Mouse (Mus musculus): ENCODE measurements around the gene Sec31a. TPM values are rescaled to one million over a fixed set of nuclear protein-coding genes. Genes with fewer than 3 reads are reported as not detected.

Gene Sec31a
- polyA plus RNA-seq, 1 experiment: 194 TPM

DNA sequence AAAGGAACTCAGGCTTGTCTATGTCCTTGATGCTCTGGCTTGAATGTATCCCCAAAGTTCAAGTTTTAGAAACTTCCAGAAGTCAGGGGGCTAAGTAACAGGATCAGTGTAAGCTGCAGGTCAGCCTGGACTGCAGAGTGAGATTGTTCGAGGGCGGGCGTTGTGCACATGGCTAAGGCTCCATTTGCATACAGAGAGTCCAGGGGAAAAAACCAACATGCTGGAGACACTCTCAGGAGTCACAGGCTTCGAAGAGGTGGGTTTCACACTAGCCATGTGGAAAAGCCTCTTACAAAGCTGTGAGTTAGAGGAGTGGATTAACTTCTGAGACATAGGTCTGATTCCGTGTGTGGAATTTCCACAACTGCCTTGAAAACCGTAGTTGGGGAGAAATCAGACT is 73.6 kb downstream of the Sec31a start:
- Histone ChIP-seq H3K4me3 (replicated peaks; ENCODE audit: extremely low read depth, low read depth, low read length) (no peak overlapping the region), H3K4me1 (ENCODE audit: control insufficient read depth, insufficient read depth, low read length) (no peaks in the 10 kb centered on the region)
- TF ChIP-seq CTCF (IDR thresholded peaks at IDR 0.05; ENCODE audit: insufficient read depth, low read length) (no peak), POLR2A (IDR thresholded peaks at IDR 0.05; ENCODE audit: borderline replicate concordance, extremely low read depth, low read depth, low read length) (no peak)
- DNase-seq: no peak
- 79% methylated on average over 6 of the region's 6 CpGs for WGBS

DNA sequence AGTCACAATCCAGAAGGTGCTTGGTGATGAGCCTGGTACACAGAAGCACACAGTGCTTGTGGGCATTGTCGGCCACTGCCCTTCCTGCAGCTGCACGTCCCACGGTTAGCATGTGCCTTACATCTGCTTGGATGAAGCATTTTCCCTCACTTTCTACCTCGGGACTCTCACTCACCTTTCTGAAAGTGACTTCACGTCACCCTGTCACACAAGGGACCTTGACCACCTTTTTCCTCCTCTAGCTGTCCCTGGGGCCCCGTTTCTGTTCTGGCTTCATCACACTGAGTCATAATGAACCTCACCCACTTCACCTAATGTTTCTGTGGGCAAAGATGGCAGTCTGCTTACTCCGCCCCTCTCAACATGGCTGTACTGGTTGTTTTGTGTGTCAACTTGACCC is 75.0 kb downstream of the Sec31a start:
- H3K4me3 ChIP-seq (replicated peaks; ENCODE audit: extremely low read depth, low read depth, low read length): no peak overlapping the region
- H3K4me1 ChIP-seq (ENCODE audit: control insufficient read depth, insufficient read depth, low read length): no peaks in the 10 kb centered on the region
- DNase-seq: no peak
- 85% methylated on average over 7 of the region's 7 CpGs for WGBS
- TF ChIP-seq CTCF (IDR thresholded peaks at IDR 0.05; ENCODE audit: insufficient read depth, low read length): no peak

DNA sequence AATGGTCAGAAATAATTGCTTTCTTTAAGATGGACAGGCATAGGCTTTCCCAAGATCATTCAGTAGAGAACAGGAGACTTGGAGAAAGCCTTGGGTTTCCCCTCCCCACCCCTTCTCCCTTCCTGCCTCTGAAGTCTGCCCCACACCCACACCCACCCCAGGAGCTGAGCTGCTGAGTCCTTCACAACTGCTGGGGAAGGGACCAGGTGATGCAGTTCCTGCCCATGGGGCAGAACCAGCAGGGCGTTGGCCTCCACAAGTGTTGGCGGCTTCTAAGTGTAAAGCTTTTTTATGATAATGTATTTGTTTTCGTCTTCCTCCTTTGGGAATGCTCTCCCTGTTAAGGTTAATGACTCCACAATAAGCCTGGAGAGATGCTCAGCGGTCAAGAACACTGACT is 78.2 kb downstream of the Sec31a start:
- Histone ChIP-seq H3K4me1 (ENCODE audit: control insufficient read depth, insufficient read depth, low read length) (no peaks in the 10 kb centered on the region), H3K4me3 (replicated peaks; ENCODE audit: extremely low read depth, low read depth, low read length) (no peak overlapping the region)
- 73% methylated on average over 4 of the region's 4 CpGs for WGBS
- no peak for DNase-seq
- TF ChIP-seq CTCF (IDR thresholded peaks at IDR 0.05; ENCODE audit: insufficient read depth, low read length): no peak
- TF ChIP-seq POLR2A (IDR thresholded peaks at IDR 0.05; ENCODE audit: borderline replicate concordance, extremely low read depth, low read depth, low read length): no peak

DNA sequence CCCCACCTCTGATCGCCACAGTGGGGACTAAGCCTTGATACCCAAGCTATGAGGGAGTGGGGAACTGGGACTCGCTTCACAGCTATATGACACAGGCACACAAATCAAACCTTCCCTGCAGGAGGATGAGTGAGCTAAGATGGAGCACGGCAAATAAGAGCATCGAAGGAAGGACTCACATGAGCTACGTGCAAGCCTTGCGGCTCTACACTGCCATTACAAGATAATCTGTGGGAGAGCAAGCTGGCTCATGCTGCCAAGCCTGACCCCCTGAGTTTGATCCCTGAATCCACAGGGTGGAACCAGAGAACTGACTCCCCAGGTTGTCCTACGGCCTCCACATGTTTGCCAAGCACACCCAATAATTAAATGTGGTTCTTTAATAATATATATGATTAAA is 79.2 kb downstream of the Sec31a start:
- H3K4me3 ChIP-seq (replicated peaks; ENCODE audit: extremely low read depth, low read depth, low read length): no peak overlapping the region
- TF ChIP-seq POLR2A (IDR thresholded peaks at IDR 0.05; ENCODE audit: borderline replicate concordance, extremely low read depth, low read depth, low read length) (no peak), CTCF (IDR thresholded peaks at IDR 0.05; ENCODE audit: insufficient read depth, low read length) (no peak)
- 87% methylated on average over 7 of the region's 7 CpGs for WGBS
- H3K4me1 ChIP-seq (ENCODE audit: control insufficient read depth, insufficient read depth, low read length): no peaks in the 10 kb centered on the region
- DNase-seq: no peak

DNA sequence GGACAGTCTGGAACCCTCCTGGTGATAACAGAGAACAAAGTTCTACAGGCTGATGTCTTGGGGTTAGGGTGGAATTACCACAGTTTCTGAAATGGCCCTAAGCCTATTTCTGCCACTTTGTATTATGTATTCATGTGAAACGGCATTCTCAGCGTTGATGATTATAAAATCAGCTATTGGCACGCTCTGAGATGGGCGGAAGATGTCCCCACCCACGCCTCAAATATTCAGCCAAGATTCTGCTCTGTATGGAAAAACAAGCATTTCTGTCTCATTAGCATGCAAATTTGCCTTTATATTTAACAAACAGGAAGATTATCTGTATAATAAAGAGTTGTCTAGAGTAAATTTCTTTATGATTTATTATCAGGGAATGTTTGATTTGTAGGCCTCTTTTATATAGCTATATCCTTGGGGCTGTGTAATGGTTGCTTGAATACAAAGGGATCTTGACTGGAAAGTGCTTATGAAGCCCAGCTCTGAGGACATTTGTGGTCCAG is 80.4 kb downstream of the Sec31a start:
- DNase-seq: no peak
- H3K4me1 ChIP-seq (ENCODE audit: control insufficient read depth, insufficient read depth, low read length): no peaks in the 10 kb centered on the region
- H3K4me3 ChIP-seq (replicated peaks; ENCODE audit: extremely low read depth, low read depth, low read length): no peak overlapping the region
- no peak for TF ChIP-seq CTCF (IDR thresholded peaks at IDR 0.05; ENCODE audit: insufficient read depth, low read length)
- TF ChIP-seq POLR2A (IDR thresholded peaks at IDR 0.05; ENCODE audit: borderline replicate concordance, extremely low read depth, low read depth, low read length): no peak
- 72% methylated on average over 5 of the region's 5 CpGs for WGBS

DNA sequence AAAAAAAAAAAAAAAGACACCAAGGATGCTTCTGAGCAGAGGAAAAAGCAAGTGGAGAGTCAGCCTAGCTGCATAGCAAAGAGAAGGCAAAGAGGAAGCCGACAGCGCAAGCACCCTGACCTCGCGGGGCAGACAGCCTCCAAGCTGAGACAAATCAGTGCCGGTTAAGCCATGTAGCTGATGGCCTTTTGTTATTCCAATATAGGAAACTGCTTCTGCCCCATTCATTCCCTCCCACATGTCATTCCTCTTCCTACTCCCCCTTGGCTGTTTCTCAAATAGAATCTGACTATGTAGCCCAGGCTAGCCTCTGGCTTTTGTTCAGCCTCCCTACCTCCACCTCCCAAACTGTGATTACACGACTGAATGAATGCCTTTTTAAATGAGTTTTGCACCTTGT is 81.3 kb downstream of the Sec31a start:
- H3K4me1 ChIP-seq (ENCODE audit: control insufficient read depth, insufficient read depth, low read length): no peaks in the 10 kb centered on the region
- H3K4me3 ChIP-seq (replicated peaks; ENCODE audit: extremely low read depth, low read depth, low read length): no peak overlapping the region
- TF ChIP-seq POLR2A (IDR thresholded peaks at IDR 0.05; ENCODE audit: borderline replicate concordance, extremely low read depth, low read depth, low read length) (no peak), CTCF (IDR thresholded peaks at IDR 0.05; ENCODE audit: insufficient read depth, low read length) (no peak)
- 56% methylated on average over 6 of the region's 6 CpGs for WGBS
- DNase-seq: no peak

DNA sequence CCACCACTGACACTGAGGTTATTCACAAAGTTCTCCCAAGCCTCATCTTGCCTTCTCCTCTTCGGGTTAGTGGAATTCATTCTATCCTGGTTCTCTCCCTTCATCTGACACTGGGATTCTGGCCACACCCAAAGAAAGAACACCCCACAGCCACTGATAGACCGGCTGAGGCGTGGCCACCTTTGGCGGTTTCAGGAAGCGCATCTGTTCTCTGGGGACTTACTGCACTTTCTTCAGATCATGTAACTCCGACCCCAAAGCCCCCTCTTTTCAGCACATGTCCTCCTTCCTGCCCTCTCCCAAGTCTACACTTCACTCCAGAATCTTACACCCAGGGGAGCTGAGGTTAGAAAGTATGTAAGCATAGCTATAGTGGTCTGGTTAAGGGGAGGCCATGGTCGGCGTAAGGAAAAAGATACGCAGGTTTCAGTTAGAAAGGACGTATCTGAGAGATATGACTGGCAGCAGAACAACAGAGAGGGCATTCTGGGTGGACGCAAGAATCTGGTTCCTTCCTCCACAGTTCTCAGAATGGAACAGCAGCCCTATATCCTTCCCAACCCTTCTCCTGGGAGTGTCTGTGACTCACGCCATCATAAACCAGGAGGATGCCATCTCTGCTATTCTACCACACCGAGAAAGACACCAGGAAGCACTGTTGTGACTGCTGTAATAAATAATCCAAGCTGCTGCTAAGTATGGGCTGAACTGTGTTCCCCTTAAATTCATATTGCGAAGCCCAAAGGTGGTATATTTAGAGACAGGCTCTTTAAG is 82.2 kb downstream of the Sec31a start:
- DNase-seq: no peak
- TF ChIP-seq POLR2A (IDR thresholded peaks at IDR 0.05; ENCODE audit: borderline replicate concordance, extremely low read depth, low read depth, low read length) (no peak), CTCF (IDR thresholded peaks at IDR 0.05; ENCODE audit: insufficient read depth, low read length) (no peak)
- H3K4me1 ChIP-seq (ENCODE audit: control insufficient read depth, insufficient read depth, low read length): no peaks in the 10 kb centered on the region
- WGBS: 59% methylated on average over 14 of the region's 14 CpGs
- H3K4me3 ChIP-seq (replicated peaks; ENCODE audit: extremely low read depth, low read depth, low read length): no peak overlapping the region

DNA sequence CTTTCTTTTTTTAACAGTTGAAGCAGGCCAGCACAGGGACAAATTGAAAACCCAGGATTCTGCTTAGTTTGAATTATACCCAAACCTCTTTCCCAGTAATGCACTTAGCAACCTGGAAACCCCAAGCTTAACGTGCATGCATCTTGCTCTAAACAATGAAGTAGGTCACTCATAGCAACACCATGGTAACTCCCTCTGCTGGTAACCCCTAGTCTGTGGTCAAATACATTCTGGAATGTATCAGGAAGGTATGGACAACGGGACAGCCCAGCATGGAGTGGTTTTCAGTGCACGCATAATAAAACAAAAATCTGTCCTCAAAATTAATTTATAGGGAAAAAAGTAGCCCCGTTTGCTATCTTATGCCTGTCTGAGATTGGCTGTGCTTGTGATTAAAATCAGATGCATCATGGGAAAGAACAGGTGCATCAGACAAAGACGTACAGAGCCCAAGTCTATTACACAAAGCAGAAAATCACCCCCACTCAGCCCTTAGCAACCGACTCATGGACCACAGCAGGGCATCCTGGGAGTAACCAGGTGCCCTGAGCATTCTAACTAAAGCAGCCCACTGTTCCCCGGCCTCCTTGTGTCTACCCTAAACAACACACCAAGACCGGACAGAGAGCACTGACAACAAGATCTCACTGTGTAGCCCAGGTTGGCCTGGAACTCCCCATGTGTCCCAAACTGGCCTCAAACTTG is 83.6 kb downstream of the Sec31a start:
- no peak for TF ChIP-seq CTCF (IDR thresholded peaks at IDR 0.05; ENCODE audit: insufficient read depth, low read length)
- TF ChIP-seq POLR2A (IDR thresholded peaks at IDR 0.05; ENCODE audit: borderline replicate concordance, extremely low read depth, low read depth, low read length): no peak
- Histone ChIP-seq H3K4me1 (ENCODE audit: control insufficient read depth, insufficient read depth, low read length) (no peaks in the 10 kb centered on the region), H3K4me3 (replicated peaks; ENCODE audit: extremely low read depth, low read depth, low read length) (no peak overlapping the region)
- no peak for DNase-seq
- 76% methylated on average over 8 of the region's 8 CpGs for WGBS

DNA sequence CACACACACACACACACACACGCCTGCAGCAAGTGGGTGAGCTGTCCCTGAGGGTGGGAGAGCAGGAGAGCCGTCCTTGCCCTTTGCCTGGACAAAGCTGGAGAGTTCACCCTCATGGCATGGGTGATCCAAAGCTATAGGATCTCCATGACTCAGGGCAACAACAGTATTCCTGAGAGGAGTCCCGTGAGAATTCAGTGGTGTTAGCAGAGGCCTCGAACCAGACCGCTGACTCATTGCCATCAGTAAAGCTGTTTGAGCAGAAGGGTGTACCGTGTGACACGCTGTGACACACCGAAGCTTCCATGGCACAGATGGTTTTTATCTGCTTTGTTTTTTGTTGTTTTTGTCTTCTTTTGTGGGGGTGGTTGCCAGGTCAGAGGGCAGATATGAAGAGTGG is 84.4 kb downstream of the Sec31a start:
- WGBS: 85% methylated on average over 8 of the region's 8 CpGs
- H3K4me3 ChIP-seq (replicated peaks; ENCODE audit: extremely low read depth, low read depth, low read length): no peak overlapping the region
- no peak for DNase-seq
- H3K4me1 ChIP-seq (ENCODE audit: control insufficient read depth, insufficient read depth, low read length): no peaks in the 10 kb centered on the region
- no peak for TF ChIP-seq CTCF (IDR thresholded peaks at IDR 0.05; ENCODE audit: insufficient read depth, low read length)
- TF ChIP-seq POLR2A (IDR thresholded peaks at IDR 0.05; ENCODE audit: borderline replicate concordance, extremely low read depth, low read depth, low read length): no peak

DNA sequence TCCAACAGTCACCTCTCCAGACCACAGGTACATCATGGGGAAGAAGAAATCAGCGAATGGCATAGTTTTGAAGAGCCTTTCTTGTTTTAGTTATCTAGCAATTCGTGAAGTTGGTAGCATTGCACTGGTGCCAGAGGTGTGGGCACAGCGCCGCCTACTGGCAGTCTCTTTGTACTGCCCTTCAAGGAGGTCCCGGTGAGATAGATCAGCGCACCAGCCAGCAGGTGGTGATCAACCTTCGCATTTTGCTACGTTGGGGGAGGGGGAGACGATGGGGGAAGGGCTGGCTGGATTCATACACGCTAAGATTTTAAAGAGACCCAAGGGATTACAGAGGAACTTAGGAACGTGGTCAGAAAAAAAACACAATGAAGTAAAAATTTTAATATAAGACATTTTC is 94.0 kb downstream of the Sec31a start:
- TF ChIP-seq POLR2A (IDR thresholded peaks at IDR 0.05; ENCODE audit: borderline replicate concordance, extremely low read depth, low read depth, low read length) (no peak), CTCF (IDR thresholded peaks at IDR 0.05; ENCODE audit: insufficient read depth, low read length) (peak; percentile 93)
- 3% methylated on average over 11 of the region's 11 CpGs for WGBS
- Histone ChIP-seq H3K4me3 (replicated peaks; ENCODE audit: extremely low read depth, low read depth, low read length) (no peak overlapping the region), H3K4me1 (ENCODE audit: control insufficient read depth, insufficient read depth, low read length) (no peaks in the 10 kb centered on the region)
- DNase-seq: peak; percentile 60

Measured in lung, adult 2 months (tissue).